Mouse (Mus musculus) retina, postnatal 1 day (tissue): ENCODE measurements around the gene Repin1.

Experiments used
- DNase-seq: peaks from one replicate; pipeline ENCODE4 v3.0.0-alpha.2; 2012

The Repin1 gene

GRCm38 (mm10) chr6:48627511-48627924 is 33.8 kb downstream of the Repin1 start:
- no peak for DNase-seq

GRCm38 (mm10) chr6:48628377-48628776 is 34.7 kb downstream of the Repin1 start:
- DNase-seq = no peak

- DNase-seq = peak; percentile 77
Measured at GRCm38 (mm10) chr6:48628808-48629660, 35.4 kb downstream of the Repin1 start.

GRCm38 (mm10) chr6:48629661-48630034 is 36.0 kb downstream of the Repin1 start:
- DNase-seq = no peak

- DNase-seq = no peak
Measured at GRCm38 (mm10) chr6:48630831-48631230, 37.1 kb downstream of the Repin1 start.

- no peak for DNase-seq
Measured at GRCm38 (mm10) chr6:48635105-48635504, 41.4 kb downstream of the Repin1 start.

- peak; percentile 43 for DNase-seq
Measured at GRCm38 (mm10) chr6:48636515-48636914, 42.8 kb downstream of the Repin1 start.

GRCm38 (mm10) chr6:48637811-48638500 is 44.3 kb downstream of the Repin1 start:
- no peak for DNase-seq

- no peak for DNase-seq
Measured at GRCm38 (mm10) chr6:48638553-48638952, 44.9 kb downstream of the Repin1 start.

- no peak for DNase-seq
Measured at GRCm38 (mm10) chr6:48641391-48641790, 47.7 kb downstream of the Repin1 start.

GRCm38 (mm10) chr6:48642764-48643292 is 49.1 kb downstream of the Repin1 start:
- DNase-seq = peak; percentile 89

- DNase-seq = peak; percentile 79
Measured at GRCm38 (mm10) chr6:48645660-48646308, 52.1 kb downstream of the Repin1 start.

- no peak for DNase-seq
Measured at GRCm38 (mm10) chr6:48646309-48646690, 52.6 kb downstream of the Repin1 start.

- DNase-seq = peak; percentile 44
Measured at GRCm38 (mm10) chr6:48646995-48647394, 53.3 kb downstream of the Repin1 start, which contains the start of gene Gimap8. Gene Gimap8 (plus strand): TSS chr6:48647234.

- no peak for DNase-seq
Measured at GRCm38 (mm10) chr6:48647611-48648010, 53.9 kb downstream of the Repin1 start.
